Mouse (Mus musculus) midbrain, embryonic 10.5 days (tissue): ENCODE data around the gene Nop58. TPM values are rescaled to one million over a fixed set of nuclear protein-coding genes. Genes with fewer than 3 reads are reported as not detected.
"Not testable (repeated sequence)": the region's sequence is repeated elsewhere in the genome, so short reads cannot be mapped to it uniquely, and the experiment has no call there.

Source experiments
- DNase-seq: peaks from one replicate; pipeline ENCODE4 v3.0.0-alpha.2; 2017; ENCODE audit warnings: low spot score
- H3K27ac ChIP-seq: fragments of 300-500 bp; sonication (generic); replicated peaks from 2 replicates; pipeline ENCODE4 v1.5.1; 2016; ENCODE audit warnings: mild to moderate bottlenecking
- H3K27me3 ChIP-seq: fragments of 300-500 bp; sonication (generic); 2 replicates; pipeline ENCODE4 v1.6.1; 2016; ENCODE audit warnings: low read depth, mild to moderate bottlenecking; ENCODE audit not compliant: poor library complexity, severe bottlenecking
- H3K36me3 ChIP-seq: fragments of 300-500 bp; sonication (generic); 2 replicates; pipeline ENCODE4 v1.6.1; 2016; ENCODE audit warnings: mild to moderate bottlenecking, moderate library complexity
- H3K4me1 ChIP-seq: fragments of 300-500 bp; sonication (generic); 2 replicates; pipeline ENCODE4 v1.6.1; 2016
- H3K4me3 ChIP-seq: fragments of 300-500 bp; sonication (generic); 2 replicates; pipeline ENCODE4 v1.5.1; 2016; ENCODE audit warnings: mild to moderate bottlenecking, moderate library complexity
- H3K9me3 ChIP-seq: fragments of 300-500 bp; sonication (generic); replicated peaks from 2 replicates; pipeline ENCODE4 v1.6.1; 2016; ENCODE audit warnings: mild to moderate bottlenecking
- WGBS: fragments of 180-500 bp; shearing (Covaris S2); methylation state at CpG from one replicate; pipeline ENCODE4 v1.1.7; 2016; 5-methylcytosine and 5-hydroxymethylcytosine counted together
- polyA plus RNA-seq: library from polyadenylated mRNA; unstranded; fragments of >200 nt; fragmentation: Nextera tagmentation; extraction: Ambion mirVana; gene quantifications from 2 replicates; pipeline ENCODE4 v1.2.1, GENCODE M21; 2016

Nop58 gene
- polyA plus RNA-seq: 269 and 309 TPM in 2 replicates

DNA sequence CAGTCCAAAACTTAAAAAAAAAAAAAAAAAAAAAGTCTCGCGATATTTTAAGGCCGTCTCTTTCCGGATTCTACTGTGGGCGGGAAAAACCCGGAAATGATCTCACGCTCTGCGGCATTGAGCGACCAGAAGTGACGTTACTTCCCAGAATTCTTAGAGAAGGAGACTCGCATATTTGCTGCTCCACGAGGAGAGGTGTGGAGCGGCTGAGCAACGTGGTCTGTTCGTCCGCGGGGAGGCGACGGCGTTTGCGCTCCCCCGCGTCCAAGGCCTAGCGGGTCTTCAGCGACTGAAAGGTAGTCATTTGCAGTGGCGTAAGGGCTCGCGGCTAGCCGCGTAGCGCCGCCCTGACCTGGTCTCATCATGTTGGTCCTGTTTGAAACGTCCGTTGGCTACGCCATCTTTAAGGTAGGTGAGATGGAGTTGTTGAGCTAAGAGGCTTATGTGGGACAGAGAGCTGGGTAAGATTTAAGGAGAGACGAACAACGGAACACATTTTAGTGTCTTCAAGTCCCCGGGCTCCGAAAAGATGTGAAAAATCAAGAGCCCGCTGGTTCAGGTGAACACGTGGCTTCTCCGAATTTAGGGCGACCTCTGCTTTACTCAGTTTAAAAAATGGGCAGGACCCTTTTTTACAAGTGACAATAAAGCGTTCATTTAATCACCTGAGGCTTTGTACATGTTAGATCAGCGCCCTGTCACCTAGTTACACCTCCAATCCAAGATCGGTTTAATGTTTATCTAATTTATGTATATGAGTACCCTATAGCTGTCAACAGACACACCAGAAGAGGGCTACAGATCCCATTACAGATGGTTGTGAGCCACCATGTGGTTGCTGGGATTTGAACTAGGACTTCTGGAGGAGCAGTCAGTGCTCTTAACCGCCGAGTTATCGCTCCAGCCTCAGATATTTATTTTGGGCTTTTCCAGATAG is at the start of gene Nop58:
TSS of gene Nop58 (plus strand) at position 153 of the 937 bp plus-strand sequence.
- Histone ChIP-seq H3K27ac (peak within 1 kb of the TSS; percentile 94), H3K27me3 (peaks cover 4% of the 10 kb centered on the region; the same call in 1 of the 2 replicates), H3K9me3 (no peaks in the 10 kb centered on the region), H3K4me3 (peak within 1 kb of the TSS; percentile 80), H3K36me3 (peaks cover 27% of the 10 kb centered on the region), H3K4me1 (peaks cover 22% of the 10 kb centered on the region)
- DNase-seq: peak; percentile 91
- WGBS: under 1% methylated on average over 49 of the region's 49 CpGs

DNA sequence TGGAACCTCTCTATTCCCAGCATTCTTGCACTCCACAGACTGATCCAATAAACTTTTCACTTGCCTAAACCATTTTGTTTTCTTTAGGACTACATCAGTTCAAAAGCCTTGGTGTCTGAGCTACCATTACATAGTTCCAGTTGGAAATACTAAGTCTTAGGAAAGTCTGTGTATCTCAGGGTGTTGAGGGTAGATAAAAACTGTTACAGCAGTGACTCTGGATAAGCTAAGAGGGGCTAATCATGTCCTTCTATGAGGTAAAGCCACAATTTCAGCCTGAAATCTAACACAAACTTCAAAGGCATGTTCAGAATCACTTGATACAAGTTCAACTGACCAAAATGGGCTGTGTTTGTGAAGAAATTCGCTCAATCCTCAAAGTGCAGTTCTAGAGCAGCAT is 48.4 kb upstream of the Nop58 start:
- Histone ChIP-seq H3K27me3 (no peaks in the 10 kb centered on the region), H3K27ac (no peak overlapping the region), H3K9me3 (no peaks in the 10 kb centered on the region), H3K4me3 (no peak overlapping the region), H3K4me1 (no peaks in the 10 kb centered on the region), H3K36me3 (peaks cover 28% of the 10 kb centered on the region)
- WGBS: 71% methylated on average over 1 of the region's 1 CpGs
- DNase-seq: no peak

DNA sequence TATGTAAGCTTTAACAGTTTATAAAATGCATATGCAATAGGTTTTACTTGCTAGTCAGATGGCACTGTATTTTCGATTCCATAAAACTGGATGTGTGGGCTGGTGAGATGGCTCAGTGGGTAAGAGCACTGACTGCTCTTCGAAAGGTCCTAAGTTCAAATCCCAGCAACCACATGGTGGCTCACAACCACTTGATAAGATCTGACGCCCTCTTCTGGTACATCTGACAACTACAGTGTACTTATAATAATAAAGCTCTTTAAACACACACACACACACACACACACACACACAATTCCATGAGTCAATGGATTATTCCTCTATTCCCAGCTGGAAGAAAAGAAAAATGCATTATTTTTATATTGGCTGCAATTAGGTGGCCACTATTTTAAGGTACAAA is 46.4 kb upstream of the Nop58 start:
- H3K27ac ChIP-seq: no peak overlapping the region
- H3K27me3 ChIP-seq: no peaks in the 10 kb centered on the region
- no peak for DNase-seq
- no peaks in the 10 kb centered on the region for H3K4me1 ChIP-seq
- 80% methylated on average over 3 of the region's 3 CpGs for WGBS
- H3K4me3 ChIP-seq: no peak overlapping the region
- H3K36me3 ChIP-seq: peaks cover 48% of the 10 kb centered on the region
- no peaks in the 10 kb centered on the region for H3K9me3 ChIP-seq

DNA sequence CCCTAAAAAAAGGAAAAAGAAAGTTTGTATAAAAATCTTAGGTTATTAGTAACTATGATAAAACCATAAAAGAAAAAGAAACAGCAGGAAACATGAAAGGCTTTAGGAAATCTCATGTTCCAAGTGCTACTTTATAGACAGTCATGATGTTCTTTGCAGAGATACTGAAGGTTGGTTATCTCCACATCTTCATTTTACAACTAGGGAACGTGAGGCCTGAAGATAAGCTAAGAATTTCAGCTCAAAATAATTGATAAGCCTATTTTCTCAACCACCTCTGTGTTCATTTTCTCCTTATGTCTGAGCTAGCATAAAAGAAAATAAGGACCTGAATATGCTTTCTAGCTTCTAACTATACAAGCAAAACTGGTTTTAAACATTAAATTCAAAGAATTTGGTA is 42.3 kb upstream of the Nop58 start:
- Histone ChIP-seq H3K4me1 (no peaks in the 10 kb centered on the region), H3K27ac (no peak overlapping the region), H3K4me3 (no peak overlapping the region), H3K27me3 (no peaks in the 10 kb centered on the region), H3K9me3 (no peaks in the 10 kb centered on the region), H3K36me3 (peaks cover 81% of the 10 kb centered on the region)
- no peak for DNase-seq
- WGBS: 87% methylated on average over 1 of the region's 1 CpGs

DNA sequence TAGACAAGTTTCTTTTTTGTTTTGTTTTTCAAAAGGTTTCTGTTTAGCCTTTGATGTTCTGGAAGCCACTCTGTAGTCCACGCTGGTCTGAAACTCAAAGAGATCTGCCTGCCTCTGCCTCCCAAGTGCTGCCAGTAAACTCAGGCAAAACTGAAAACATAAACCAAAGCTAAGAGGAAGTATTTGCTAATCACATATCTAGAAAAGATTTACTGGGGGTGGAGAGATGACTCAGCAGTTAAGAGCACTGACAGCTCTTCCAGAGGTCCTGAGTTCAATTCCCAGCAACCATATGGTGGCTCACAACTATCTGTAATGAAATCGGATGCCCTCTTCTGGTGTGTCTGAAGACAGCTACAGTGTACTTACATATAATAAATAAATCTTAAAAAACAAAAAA is 38.3 kb upstream of the Nop58 start:
- peaks cover 87% of the 10 kb centered on the region for H3K36me3 ChIP-seq

GRCm38 (mm10) chr1:59651201-59651819 is 33.5 kb upstream of the Nop58 start:
- Histone ChIP-seq H3K4me3 (no peak overlapping the region), H3K27ac (no peak overlapping the region), H3K4me1 (no peaks in the 10 kb centered on the region), H3K27me3 (no peaks in the 10 kb centered on the region), H3K36me3 (peaks cover 83% of the 10 kb centered on the region), H3K9me3 (no peaks in the 10 kb centered on the region)
- DNase-seq: no peak
- 90% methylated on average over 3 of the region's 3 CpGs for WGBS

More for the DNA sequence above, 38.3 kb upstream of the Nop58 start:
- H3K27ac ChIP-seq, H3K4me1 ChIP-seq, DNase-seq, H3K27me3 ChIP-seq, H3K9me3 ChIP-seq, H3K4me3 ChIP-seq: not testable (repeated sequence)
- WGBS: 90% methylated on average over 2 of the region's 2 CpGs

DNA sequence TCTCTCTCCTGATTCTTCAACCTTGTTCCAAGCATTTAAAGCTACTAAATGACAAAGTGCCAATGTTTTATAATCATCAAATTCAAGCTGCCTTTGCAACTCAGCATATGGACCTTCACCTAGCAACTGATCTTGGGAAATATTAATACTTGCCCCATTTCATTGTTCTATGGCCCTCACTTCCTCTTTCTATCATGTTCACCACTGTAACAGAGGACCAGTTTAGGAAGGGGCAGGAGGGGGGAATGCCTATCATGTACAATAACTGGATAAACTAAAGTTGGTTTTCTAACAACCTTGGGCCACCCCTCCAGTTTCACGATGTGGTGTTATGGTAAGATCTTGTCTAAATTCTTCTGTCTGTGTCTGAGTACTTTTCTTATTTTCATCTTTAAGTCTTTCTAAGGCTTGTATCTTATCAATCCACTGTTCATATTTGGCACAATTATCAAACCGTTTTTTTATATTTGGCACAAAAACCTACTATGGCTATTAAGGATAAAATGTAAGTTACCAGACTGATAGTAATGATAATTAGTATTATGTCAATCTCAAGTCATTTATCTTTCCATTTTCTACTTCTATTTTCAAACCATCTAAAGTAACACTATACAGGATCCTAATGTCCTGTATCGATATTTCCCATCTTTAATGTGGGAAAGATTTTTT is 31.4 kb upstream of the Nop58 start:
- H3K4me3 ChIP-seq: no peak overlapping the region
- no peak overlapping the region for H3K27ac ChIP-seq
- H3K4me1 ChIP-seq: no peaks in the 10 kb centered on the region
- peaks cover 63% of the 10 kb centered on the region for H3K36me3 ChIP-seq
- no peaks in the 10 kb centered on the region for H3K27me3 ChIP-seq
- no peaks in the 10 kb centered on the region for H3K9me3 ChIP-seq
- WGBS: 97% methylated on average over 3 of the region's 3 CpGs
- no peak for DNase-seq

GRCm38 (mm10) chr1:59656244-59657171 is 28.3 kb upstream of the Nop58 start:
- Histone ChIP-seq H3K4me3 (no peak overlapping the region), H3K36me3 (peaks cover 43% of the 10 kb centered on the region), H3K9me3 (no peaks in the 10 kb centered on the region), H3K4me1 (no peaks in the 10 kb centered on the region), H3K27ac (no peak overlapping the region), H3K27me3 (no peaks in the 10 kb centered on the region)
- DNase-seq: no peak
- 93% methylated on average over 7 of the region's 7 CpGs for WGBS

DNA sequence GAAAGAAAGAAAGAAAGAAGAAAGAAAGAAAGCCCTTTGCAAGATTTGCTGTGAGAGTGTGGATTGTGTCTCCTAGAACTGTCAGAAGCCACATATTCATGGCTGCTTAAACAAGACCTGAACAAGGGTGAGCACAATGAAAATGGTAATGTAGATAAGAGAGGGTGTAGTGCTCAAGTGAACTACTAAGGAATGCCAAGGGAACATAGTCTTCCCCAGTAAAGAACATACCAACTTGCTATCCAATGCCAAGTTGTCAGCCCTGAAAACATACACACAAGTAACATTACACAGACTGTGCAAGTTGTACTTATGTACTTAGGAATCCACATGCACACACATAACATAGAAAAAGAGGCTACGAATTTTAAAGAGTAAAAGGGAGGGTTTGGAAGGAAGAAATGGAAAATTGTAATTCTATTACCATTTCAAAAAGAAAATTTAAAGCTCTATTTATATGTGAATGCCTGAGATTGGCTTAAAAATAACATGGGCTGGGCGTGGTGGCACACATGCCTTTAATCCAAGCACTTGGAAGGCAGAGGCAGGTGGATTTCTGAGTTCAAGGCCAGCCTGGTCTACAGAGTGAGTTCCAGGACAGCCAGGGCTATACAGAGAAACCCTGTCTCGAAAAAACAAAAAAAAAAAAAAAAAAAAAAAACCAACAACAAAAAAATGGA is 21.2 kb upstream of the Nop58 start:
- no peaks in the 10 kb centered on the region for H3K9me3 ChIP-seq
- H3K4me3 ChIP-seq: no peak overlapping the region
- no peaks in the 10 kb centered on the region for H3K27me3 ChIP-seq
- no peak overlapping the region for H3K27ac ChIP-seq
- 80% methylated on average over 3 of the region's 3 CpGs for WGBS
- no peak for DNase-seq
- peaks cover 13% of the 10 kb centered on the region for H3K4me1 ChIP-seq
- peaks cover 12% of the 10 kb centered on the region for H3K36me3 ChIP-seq

GRCm38 (mm10) chr1:59668871-59669270 is 15.9 kb upstream of the Nop58 start:
- no peaks in the 10 kb centered on the region for H3K9me3 ChIP-seq
- peaks cover 19% of the 10 kb centered on the region for H3K36me3 ChIP-seq
- no peak for DNase-seq
- 98% methylated on average over 2 of the region's 2 CpGs for WGBS
- H3K27me3 ChIP-seq: no peaks in the 10 kb centered on the region
- H3K4me1 ChIP-seq: peaks cover 22% of the 10 kb centered on the region
- H3K4me3 ChIP-seq: peak overlapping the region; percentile 100; the same call in 1 of the 2 replicates
- no peak overlapping the region for H3K27ac ChIP-seq

DNA sequence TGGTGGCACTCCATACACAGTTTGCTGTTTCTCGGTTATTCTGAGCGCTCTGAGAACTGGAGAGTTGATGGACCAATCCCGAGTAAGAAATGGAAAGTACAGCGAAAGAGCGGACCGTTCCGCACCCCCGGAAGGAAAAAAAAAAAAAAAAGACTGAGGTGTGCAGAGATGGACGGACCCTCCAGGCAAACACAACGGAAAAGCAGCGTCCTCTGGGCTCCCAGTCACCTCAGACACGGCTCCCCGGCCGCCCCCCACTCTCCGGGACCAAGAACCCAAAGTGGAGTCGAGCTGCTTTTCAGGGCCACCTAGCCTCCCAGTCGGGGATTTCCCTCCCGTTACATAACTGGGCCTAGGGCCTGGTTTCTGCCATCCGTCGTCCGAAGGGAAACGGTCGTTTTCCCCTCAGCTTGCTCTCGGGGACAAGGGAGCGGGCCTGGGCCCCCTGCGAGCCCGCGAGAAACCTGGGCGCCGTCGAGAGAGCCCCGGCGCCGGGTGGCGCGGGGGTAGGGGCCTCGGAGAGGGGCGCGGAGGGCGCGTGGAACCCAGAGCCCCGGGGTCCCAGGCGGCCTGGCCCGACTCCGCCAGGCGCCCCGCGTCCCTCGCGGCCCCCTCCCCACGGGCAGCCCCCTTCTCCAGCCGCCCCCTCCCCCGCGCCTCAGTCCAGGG is 14.7 kb upstream of the Nop58 start:
- Histone ChIP-seq H3K36me3 (peaks cover 20% of the 10 kb centered on the region), H3K27ac (peak overlapping the region; percentile 98), H3K4me1 (peaks cover 22% of the 10 kb centered on the region), H3K9me3 (no peaks in the 10 kb centered on the region), H3K4me3 (peak overlapping the region; percentile 100), H3K27me3 (no peaks in the 10 kb centered on the region)
- WGBS: under 1% methylated on average over 45 of the region's 54 CpGs
- peak; percentile 61 for DNase-seq
